Mouse (Mus musculus) midbrain, embryonic 11.5 days (tissue): ENCODE data around the gene Frmd4a. TPM values are rescaled to one million over a fixed set of nuclear protein-coding genes. Genes with fewer than 3 reads are reported as not detected.

Source experiments
- ATAC-seq: fragments of 200-750 bp; cut with Nextera tagmentation; 2 replicates; pipeline ENCODE4 v1.8.0; 2017; ENCODE audit warnings: moderate TSS enrichment, moderate library complexity; ENCODE audit not compliant: low FRiP score
- DNase-seq: peaks from one replicate; pipeline ENCODE4 v3.0.0; 2015; ENCODE audit warnings: low spot score; ENCODE audit errors: missing footprints
- H3K27ac ChIP-seq: fragments of 300-500 bp; sonication (generic); 2 replicates; pipeline ENCODE4 v1.5.1; 2014; ENCODE audit warnings: low read depth, low read length
- H3K27me3 ChIP-seq: fragments of 300-500 bp; sonication (generic); 2 replicates; pipeline ENCODE4 v1.6.1; 2014; ENCODE audit warnings: mild to moderate bottlenecking, low read length, moderate library complexity, mixed read lengths; ENCODE audit not compliant: control insufficient read depth, insufficient read depth
- H3K36me3 ChIP-seq: fragments of 300-500 bp; sonication (generic); 2 replicates; pipeline ENCODE4 v1.6.1; 2014; ENCODE audit warnings: mild to moderate bottlenecking, low read length, moderate library complexity, mixed read lengths; ENCODE audit not compliant: control insufficient read depth, insufficient read depth
- H3K4me1 ChIP-seq: fragments of 300-500 bp; sonication (generic); 2 replicates; pipeline ENCODE4 v1.6.1; 2014; ENCODE audit warnings: low read length; ENCODE audit not compliant: control insufficient read depth, insufficient read depth
- H3K4me2 ChIP-seq: fragments of 300-500 bp; sonication (generic); 2 replicates; pipeline ENCODE4 v1.6.1; 2014; ENCODE audit warnings: mild to moderate bottlenecking, moderate library complexity
- H3K4me3 ChIP-seq: fragments of 300-500 bp; sonication (generic); 2 replicates; pipeline ENCODE4 v1.5.1; 2014; ENCODE audit warnings: low read depth, low read length
- H3K9ac ChIP-seq: fragments of 300-500 bp; sonication (generic); 2 replicates; pipeline ENCODE4 v1.6.1; 2014; ENCODE audit warnings: low read length
- H3K9me3 ChIP-seq: fragments of 300-500 bp; sonication (generic); 2 replicates; pipeline ENCODE4 v1.6.1; 2016; ENCODE audit warnings: low read length; ENCODE audit not compliant: control insufficient read depth
- WGBS: fragments of 180-500 bp; shearing (Covaris S2); extraction: QIAGEN DNeasy Blood & Tissue Kit; methylation state at CpG from one replicate; pipeline ENCODE4 v1.1.7; 2014; 5-methylcytosine and 5-hydroxymethylcytosine counted together
- polyA plus RNA-seq: library from polyadenylated mRNA; unstranded; fragments of >200 nt; fragmentation: Nextera tagmentation; extraction: Ambion mirVana; gene quantifications from 2 replicates; pipeline ENCODE4 v1.2.1, GENCODE M21; 2014

Gene Frmd4a
- polyA plus RNA-seq, 1 experiment from 2014 or later, result 35.2 TPM

DNA sequence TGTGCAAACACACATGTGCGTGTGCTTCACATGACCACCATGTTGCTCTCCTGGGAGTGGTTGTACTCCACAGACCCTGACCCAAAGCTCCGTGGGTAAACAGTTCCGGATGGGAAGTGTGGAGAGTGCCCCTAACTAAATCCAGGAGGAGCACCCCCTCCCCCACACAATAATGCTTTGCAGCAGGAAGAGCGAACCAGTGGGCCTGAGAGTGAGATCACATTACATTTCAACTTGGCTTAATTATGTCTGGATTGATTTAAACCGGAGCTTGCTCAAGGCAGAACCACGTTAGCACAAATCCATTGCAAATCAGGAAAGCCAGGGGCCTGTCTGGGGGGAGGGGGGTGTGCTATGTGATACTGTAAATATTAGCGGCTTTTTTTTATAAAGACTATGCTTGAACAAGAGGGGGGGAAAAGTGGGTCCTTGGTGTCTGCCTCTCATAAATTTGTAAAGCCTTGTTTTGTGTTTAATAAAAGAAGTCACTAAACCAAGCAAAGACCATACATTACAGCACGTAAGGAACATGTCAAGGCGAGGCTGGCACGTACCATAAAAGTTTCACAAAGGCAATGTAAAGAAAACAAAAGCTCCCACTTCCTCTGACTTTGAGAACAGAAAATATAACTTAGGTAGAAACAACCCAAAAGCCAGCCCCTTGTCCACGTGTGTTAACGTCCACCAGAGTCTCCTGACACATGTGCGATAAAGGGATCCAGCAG, 570.3 kb downstream of the Frmd4a start:
- Histone ChIP-seq H3K27ac (no peak overlapping the region), H3K4me3 (no peak overlapping the region), H3K36me3 (peaks cover 14% of the 10 kb centered on the region; the same call in 1 of the 2 replicates), H3K9me3 (no peaks in the 10 kb centered on the region), H3K9ac (no peak overlapping the region), H3K4me2 (no peak overlapping the region), H3K4me1 (no peaks in the 10 kb centered on the region), H3K27me3 (no peaks in the 10 kb centered on the region)
- DNase-seq (no peak), ATAC-seq (peak; percentile 40; the same call in 1 of the 2 replicates)
- 81% methylated on average over 13 of the region's 13 CpGs for WGBS

GRCm38 (mm10) chr2:4591647-4592046, 574.1 kb downstream of the Frmd4a start:
- 84% methylated on average over 3 of the region's 3 CpGs for WGBS
- Histone ChIP-seq H3K27ac (no peak overlapping the region), H3K4me2 (no peak overlapping the region), H3K9ac (no peak overlapping the region), H3K4me3 (no peak overlapping the region), H3K36me3 (peaks cover 24% of the 10 kb centered on the region), H3K9me3 (no peaks in the 10 kb centered on the region), H3K4me1 (no peaks in the 10 kb centered on the region), H3K27me3 (no peaks in the 10 kb centered on the region)
- DNase-seq, result no peak
- no peak for ATAC-seq

DNA sequence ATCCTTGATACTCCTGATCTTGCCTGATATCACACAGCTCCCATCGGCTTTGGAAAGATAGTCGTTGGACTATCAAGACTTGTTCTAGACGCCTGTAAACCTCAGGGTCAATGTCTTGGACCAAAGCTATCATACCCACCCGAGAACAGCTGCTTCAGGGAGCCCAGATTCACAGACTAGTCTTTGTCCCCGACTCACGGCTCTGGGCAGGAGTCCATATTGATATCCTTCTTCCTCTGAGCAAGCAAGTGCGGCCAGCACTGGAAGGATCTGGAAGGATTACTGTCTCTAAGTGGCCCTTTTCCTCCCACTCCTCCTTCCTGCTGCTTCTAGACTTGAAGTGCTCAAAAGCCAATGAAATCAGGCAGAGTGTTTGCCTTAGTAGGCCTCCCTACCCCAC, 575.1 kb downstream of the Frmd4a start:
- H3K27ac ChIP-seq, result no peak overlapping the region

DNA sequence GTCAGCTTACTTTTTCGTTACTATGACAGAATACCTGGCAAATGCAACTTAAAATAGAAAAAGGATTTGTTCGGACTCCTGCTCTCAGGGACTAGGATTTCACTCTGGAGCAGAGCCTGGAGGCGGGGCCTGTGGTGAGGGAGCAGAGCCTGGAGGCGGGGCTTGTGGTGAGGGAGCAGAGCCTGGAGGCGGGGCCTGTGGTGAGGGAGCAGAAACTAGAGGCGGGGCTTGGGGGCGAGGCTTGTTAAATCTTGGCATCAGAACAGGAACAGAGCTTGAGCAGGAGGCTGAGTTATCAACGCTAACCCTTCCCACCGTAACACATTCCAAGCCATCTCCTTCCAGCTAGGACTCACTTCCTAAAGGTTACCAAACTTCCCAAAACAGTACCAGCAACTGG, 575.9 kb downstream of the Frmd4a start:
- WGBS, result 38% methylated on average over 9 of the region's 9 CpGs

More for the DNA sequence above, 575.1 kb downstream of the Frmd4a start:
- H3K36me3 ChIP-seq, result peaks cover 33% of the 10 kb centered on the region
- DNase-seq, result no peak
- no peak overlapping the region for H3K4me2 ChIP-seq
- H3K4me3 ChIP-seq, result no peak overlapping the region
- H3K9ac ChIP-seq, result no peak overlapping the region
- no peaks in the 10 kb centered on the region for H3K9me3 ChIP-seq
- WGBS, result 95% methylated on average over 7 of the region's 7 CpGs
- no peak for ATAC-seq
- no peaks in the 10 kb centered on the region for H3K27me3 ChIP-seq
- no peaks in the 10 kb centered on the region for H3K4me1 ChIP-seq

GRCm38 (mm10) chr2:4593878-4594387, 576.4 kb downstream of the Frmd4a start:
- WGBS, result 94% methylated on average over 3 of the region's 3 CpGs
- no peak for ATAC-seq

More for the DNA sequence above, 575.9 kb downstream of the Frmd4a start:
- no peak overlapping the region for H3K4me3 ChIP-seq
- H3K27ac ChIP-seq, result no peak overlapping the region
- DNase-seq (no peak), ATAC-seq (peak; percentile 74)
- H3K9me3 ChIP-seq, result no peaks in the 10 kb centered on the region
- no peaks in the 10 kb centered on the region for H3K27me3 ChIP-seq
- no peak overlapping the region for H3K4me2 ChIP-seq
- no peaks in the 10 kb centered on the region for H3K4me1 ChIP-seq
- peaks cover 33% of the 10 kb centered on the region for H3K36me3 ChIP-seq
- no peak overlapping the region for H3K9ac ChIP-seq

DNA sequence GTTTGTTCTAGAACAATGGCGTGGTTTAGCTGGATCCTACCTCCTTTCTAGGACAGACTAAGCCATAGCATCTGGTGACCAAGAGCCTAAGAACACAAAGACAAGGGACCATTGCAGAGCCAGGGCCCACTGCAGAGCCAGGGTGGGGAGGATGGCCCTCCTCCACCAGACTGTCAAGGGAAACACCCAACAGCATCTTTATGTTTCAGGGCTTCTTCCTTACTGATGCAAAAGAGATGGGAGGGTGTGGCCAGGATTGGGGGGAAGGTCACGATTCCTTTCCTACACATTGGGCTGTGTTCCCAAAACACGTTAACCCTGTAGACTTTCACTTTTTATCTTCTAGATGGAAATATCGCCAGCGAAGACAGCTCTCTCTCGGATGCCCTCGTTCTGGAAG, 579.5 kb downstream of the Frmd4a start:
- Histone ChIP-seq H3K9me3 (no peaks in the 10 kb centered on the region), H3K4me3 (no peak overlapping the region), H3K9ac (no peak overlapping the region), H3K27me3 (no peaks in the 10 kb centered on the region), H3K27ac (no peak overlapping the region), H3K4me1 (no peaks in the 10 kb centered on the region; the same call in 1 of the 2 replicates), H3K36me3 (peaks cover 32% of the 10 kb centered on the region), H3K4me2 (no peak overlapping the region)
- WGBS, result 92% methylated on average over 7 of the region's 7 CpGs
- ATAC-seq (no peak), DNase-seq (no peak)

More at GRCm38 (mm10) chr2:4593878-4594387, 576.4 kb downstream of the Frmd4a start:
- no peak overlapping the region for H3K9ac ChIP-seq
- no peak for DNase-seq
- H3K9me3 ChIP-seq, result no peaks in the 10 kb centered on the region
- H3K4me1 ChIP-seq, result no peaks in the 10 kb centered on the region
- no peaks in the 10 kb centered on the region for H3K27me3 ChIP-seq
- H3K36me3 ChIP-seq, result peaks cover 33% of the 10 kb centered on the region
- H3K27ac ChIP-seq, result no peak overlapping the region
- no peak overlapping the region for H3K4me2 ChIP-seq
- no peak overlapping the region for H3K4me3 ChIP-seq

DNA sequence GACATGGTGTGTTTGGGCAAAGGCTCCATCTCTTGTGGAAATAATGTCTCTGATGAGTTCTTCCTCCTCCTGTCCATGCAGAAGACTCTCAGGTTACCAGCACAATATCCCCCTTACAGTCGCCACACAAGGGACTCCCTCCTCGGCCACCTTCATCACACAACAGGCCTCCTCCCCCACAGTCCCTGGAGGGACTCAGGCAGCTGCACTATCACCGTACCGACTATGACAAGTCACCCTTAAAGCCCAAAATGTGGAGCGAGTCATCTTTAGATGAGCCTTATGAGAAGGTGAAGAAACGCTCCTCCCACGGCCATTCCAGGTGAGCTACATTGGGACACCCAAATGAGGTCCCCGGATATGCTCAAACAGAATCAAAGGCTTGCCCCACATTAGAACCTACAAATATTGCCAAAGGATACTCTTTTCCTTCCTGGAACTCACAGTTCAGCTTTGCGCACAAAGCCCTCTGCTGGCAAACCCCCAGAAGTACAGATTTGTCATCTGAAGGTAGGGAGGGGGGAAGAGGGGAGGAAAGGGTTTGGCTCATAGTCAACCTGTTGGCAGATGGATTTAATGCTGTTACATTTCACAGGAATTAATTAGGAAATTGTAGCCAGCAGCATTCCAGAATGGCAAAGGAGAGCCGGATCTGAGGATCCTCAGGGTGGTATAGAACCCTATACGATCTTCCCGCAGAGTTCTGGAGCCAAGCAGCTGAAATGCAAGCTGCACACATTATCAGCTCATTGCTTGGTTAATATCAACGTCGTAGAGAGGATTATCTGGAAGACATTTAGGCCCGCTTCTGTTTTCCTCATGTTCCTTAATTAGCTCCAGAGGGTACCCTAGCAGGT, 583.7 kb downstream of the Frmd4a start:
- no peaks in the 10 kb centered on the region; the same call in 1 of the 2 replicates for H3K4me1 ChIP-seq
- H3K27ac ChIP-seq, result no peak overlapping the region
- no peak overlapping the region for H3K4me2 ChIP-seq
- ATAC-seq, result 0 out of 2 replicates have a peak, but pooled peaks have one; percentile 30
- peaks cover 33% of the 10 kb centered on the region for H3K36me3 ChIP-seq
- WGBS, result 67% methylated on average over 15 of the region's 15 CpGs
- no peak overlapping the region for H3K4me3 ChIP-seq
- no peaks in the 10 kb centered on the region for H3K27me3 ChIP-seq
- H3K9ac ChIP-seq, result no peak overlapping the region
- no peaks in the 10 kb centered on the region for H3K9me3 ChIP-seq
- DNase-seq, result peak; percentile 88

- H3K4me1 ChIP-seq, result no peaks in the 10 kb centered on the region; the same call in 1 of the 2 replicates
- no peaks in the 10 kb centered on the region for H3K27me3 ChIP-seq
- WGBS, result 88% methylated on average over 33 of the region's 33 CpGs
- H3K4me3 ChIP-seq, result no peak overlapping the region
- no peak overlapping the region for H3K4me2 ChIP-seq
- H3K9ac ChIP-seq, result no peak overlapping the region
- peaks cover 34% of the 10 kb centered on the region for H3K36me3 ChIP-seq
- DNase-seq (no peak), ATAC-seq (no peak; the same call in 1 of the 2 replicates)
- no peak overlapping the region for H3K27ac ChIP-seq
- H3K9me3 ChIP-seq, result no peaks in the 10 kb centered on the region
Measured at GRCm38 (mm10) chr2:4603361-4603945, 585.9 kb downstream of the Frmd4a start.
